ENCODE assay signal across 9 mouse cellular contexts in genomic region chr7:126284865-126285264, GRCm38 (mm10). TPM values are rescaled to one million over a fixed set of nuclear protein-coding genes. Genes with fewer than 3 reads are reported as not detected.
DNase-seq lines count a peak whose midpoint lies in the region; ATAC-seq and TF ChIP-seq lines count a peak whose summit lies in the region.
"Had no signal": no experiment of that assay in that cellular context is flagged by ENCODE, and none has a peak within 500 bp of the region (broad histone marks: within the 10 kb centered on the region; RNA-seq: fewer than 3 reads in every experiment).

No protein-coding gene starts in this region.

- peak; percentile 46 for DNase-seq in gastrocnemius, adult 2 months
- DNase-seq in gastrocnemius, adult 8-10 months (ENCODE audit: low spot score in 2 of 2) = no peak
- DNase-seq in 3134 (ENCODE audit: extremely low read depth, insufficient read length, low spot score) = peak; percentile 28
- peak; percentile 75 for DNase-seq in adrenal gland, postnatal 10 days
- peak; percentile 81 for DNase-seq in naive thymus-derived CD4-positive, alpha-beta T cell, adult 2 months (ENCODE audit: low read depth)
- no peak for DNase-seq in urinary bladder, adult 2 months (ENCODE audit: low spot score)
- DNase-seq in B cell, adult 2 months = no peak

- H3K9ac ChIP-seq in heart, embryonic 16.5 days (ENCODE audit: low read length) = no peak overlapping the region
- H3K9ac ChIP-seq: limb, embryonic 12.5 days had no signal

- no peaks in the 10 kb centered on the region for H3K36me3 ChIP-seq in heart, embryonic 16.5 days (ENCODE audit: control insufficient read depth, insufficient read depth)

- no peak overlapping the region for H3K4me2 ChIP-seq in heart, embryonic 16.5 days (ENCODE audit: low read depth, low read length)
- H3K4me2 ChIP-seq: limb, embryonic 12.5 days had no signal

- no peak for TF ChIP-seq CTCF in gastrocnemius, adult 2 months (IDR thresholded peaks at IDR 0.05)

- 27% methylated on average over 4 of the region's 4 CpGs for WGBS in heart, embryonic 16.5 days

- peak overlapping the region; percentile 35 for H3K27ac ChIP-seq in gastrocnemius, adult 2 months
- peak overlapping the region; percentile 50 for H3K27ac ChIP-seq in heart, embryonic 16.5 days (ENCODE audit: low read length)

- ATAC-seq in heart, embryonic 16.5 days (replicated peaks; ENCODE audit: extremely low read depth, insufficient read depth, low FRiP score) = peak; percentile 52

- peaks cover 35% of the 10 kb centered on the region for H3K4me1 ChIP-seq in heart, embryonic 16.5 days (ENCODE audit: control insufficient read depth, insufficient read depth, low read length)
- H3K4me1 ChIP-seq: limb, embryonic 12.5 days had no signal

- H3K27me3 ChIP-seq in heart, embryonic 16.5 days (ENCODE audit: control insufficient read depth, insufficient read depth, low read length) = no peaks in the 10 kb centered on the region
- H3K27me3 ChIP-seq: limb, embryonic 12.5 days had no signal

- H3K9me3 ChIP-seq in heart, embryonic 16.5 days (replicated peaks; ENCODE audit: control insufficient read depth, low read length) = no peaks in the 10 kb centered on the region
- H3K9me3 ChIP-seq: limb, embryonic 12.5 days had no signal

- intact Hi-C loops in gastrocnemius, adult 2 months (cut with DNase I) = no loop called here

- no peak overlapping the region for H3K4me3 ChIP-seq in gastrocnemius, adult 2 months
- no peak overlapping the region for H3K4me3 ChIP-seq in heart, embryonic 16.5 days (ENCODE audit: low read length)
- H3K4me3 ChIP-seq: limb, embryonic 12.5 days had no signal

RNA-seq across cellular contexts. Expression of gene Sbk1, which starts 12.4 kb away (rescaled TPM):
- total RNA-seq in gastrocnemius, adult 2 months (2021) = 10 to 100 TPM; 13.6 to 21.9 TPM
- total RNA-seq in gastrocnemius, adult 8-10 months (2022) = 10 to 100 TPM; 13.0 to 18.8 (median 16.8) TPM
- total RNA-seq in adrenal gland, postnatal 10 days (2021) = 10 to 100 TPM; 40.7 to 52.5 TPM
- 12.1 and 13.6 TPM in 2 replicates for polyA plus RNA-seq in heart, embryonic 16.5 days (2015; fragmentation: Nextera tagmentation; extraction: Ambion mirVana)
- 2.7 and 3.7 TPM in 2 replicates for polyA plus RNA-seq in urinary bladder, adult 2 months (2012; rRNA removed)

Comparison
In these comparisons a context has a peak if more than half of its experiments do, and no peak if none do; other contexts are left out.
1. DNase-seq: peak in gastrocnemius, adult 2 months (single experiment), 3134 (single experiment), adrenal gland, postnatal 10 days (single experiment) and naive thymus-derived CD4-positive, alpha-beta T cell, adult 2 months (single experiment); none in gastrocnemius, adult 8-10 months (0 of 2), urinary bladder, adult 2 months (single experiment) and B cell, adult 2 months (0 of 2).